Mouse (Mus musculus) bone marrow, adult 2 months (tissue): ENCODE measurements around the gene 1700029I15Rik.

Source experiments
- CTCF ChIP-seq: fragments of 200-500 bp; IDR thresholded peaks from 2 replicates; pipeline ENCODE4 v1.5.1; 2011; ENCODE audit warnings: low read length, control low read depth; ENCODE audit not compliant: control insufficient read depth, insufficient read depth
- POLR2A ChIP-seq: fragments of 200-500 bp; IDR thresholded peaks from 2 replicates; pipeline ENCODE4 v1.6.1; 2011; ENCODE audit warnings: low read depth, mild to moderate bottlenecking, control low read depth, low read length, borderline replicate concordance; ENCODE audit not compliant: control insufficient read depth

DNA sequence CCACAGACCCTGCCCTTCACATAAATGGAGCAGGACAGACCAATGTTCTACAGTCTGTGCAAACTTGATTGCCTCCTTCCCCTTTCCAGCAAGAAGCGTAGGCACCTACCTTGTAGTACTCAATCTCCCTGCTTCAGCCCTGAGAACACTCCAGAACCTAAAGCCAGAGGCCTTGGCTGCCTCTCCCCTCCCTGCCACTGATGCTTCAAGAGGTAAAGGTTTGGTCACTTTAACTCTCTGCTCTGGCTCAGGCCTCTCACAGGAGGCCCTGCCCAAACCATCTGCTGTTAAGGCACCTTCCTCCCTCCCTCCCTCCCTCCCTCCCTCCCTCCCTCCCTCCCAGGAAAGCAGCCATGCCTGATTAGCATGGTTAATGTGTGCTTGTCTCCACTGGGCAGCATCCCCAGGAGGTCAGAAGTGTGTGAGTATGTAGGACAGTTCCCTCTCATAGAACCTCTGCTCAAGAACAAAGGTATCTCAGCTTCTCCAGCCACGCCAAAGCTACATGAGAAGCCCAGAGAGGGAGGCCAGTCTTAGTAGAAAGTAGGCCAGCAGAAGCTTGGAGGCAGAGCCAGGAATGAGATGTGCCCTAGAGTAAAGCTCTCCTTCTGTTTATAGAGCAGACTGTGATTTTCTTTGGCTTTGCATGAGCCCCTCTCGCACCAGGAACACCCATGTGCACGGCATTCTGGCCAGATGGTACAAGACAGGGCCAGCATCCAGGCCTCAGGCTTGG lies 20.4 kb downstream of the 1700029I15Rik start:
- no peak for TF ChIP-seq CTCF
- TF ChIP-seq POLR2A: no peak
